Mouse (Mus musculus) urinary bladder, postnatal 25 days (tissue): Measurements from ENCODE around the gene Ang.

ENCODE experiments used
- DNase-seq: peaks from one replicate; pipeline ENCODE4 v3.0.0; 2022; ENCODE audit warnings: low spot score

Gene Ang

DNA sequence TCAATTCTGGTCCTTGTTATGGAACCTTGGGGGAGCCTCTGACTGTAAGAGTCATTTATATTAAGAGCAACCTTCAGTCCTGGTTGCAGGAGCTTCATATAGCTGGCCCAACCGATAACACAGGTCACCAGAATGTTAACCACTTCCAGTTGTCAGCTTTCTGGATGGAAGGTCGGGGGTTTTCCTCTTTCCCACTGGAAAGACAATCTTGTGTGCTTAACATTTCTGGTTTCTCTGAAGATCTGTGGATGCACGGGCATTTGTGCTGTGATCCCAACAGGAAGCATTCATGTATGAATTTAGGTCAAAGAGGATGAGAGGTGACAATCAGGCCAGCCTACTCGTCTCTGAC is 38.6 kb downstream of the Ang start:
- no peak for DNase-seq

DNA sequence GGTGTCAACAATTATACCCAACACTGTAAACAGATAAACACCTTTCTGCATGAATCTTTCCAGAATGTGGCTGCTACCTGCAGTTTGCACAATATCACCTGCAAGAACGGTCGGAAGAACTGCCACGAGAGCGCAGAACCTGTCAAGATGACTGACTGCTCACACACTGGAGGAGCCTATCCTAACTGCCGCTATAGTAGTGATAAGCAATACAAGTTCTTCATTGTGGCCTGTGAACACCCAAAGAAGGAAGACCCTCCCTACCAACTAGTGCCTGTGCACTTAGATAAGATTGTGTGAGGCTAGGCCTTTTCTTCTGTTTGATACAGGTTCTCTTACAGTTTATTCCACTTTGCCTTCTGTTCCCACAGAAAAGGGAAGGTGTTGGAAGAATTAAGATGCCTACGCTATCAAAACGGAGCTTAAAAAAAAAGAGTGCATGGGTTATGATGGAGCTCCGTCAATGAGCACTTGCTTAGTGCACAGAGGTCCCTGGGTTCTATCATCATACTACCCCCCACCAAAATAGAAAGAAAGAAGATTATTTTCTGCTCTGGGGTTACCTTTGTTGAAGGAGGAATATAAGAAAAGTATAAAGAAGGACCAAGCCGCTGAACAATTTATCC is 39.5 kb downstream of the Ang start:
- DNase-seq: no peak

DNA sequence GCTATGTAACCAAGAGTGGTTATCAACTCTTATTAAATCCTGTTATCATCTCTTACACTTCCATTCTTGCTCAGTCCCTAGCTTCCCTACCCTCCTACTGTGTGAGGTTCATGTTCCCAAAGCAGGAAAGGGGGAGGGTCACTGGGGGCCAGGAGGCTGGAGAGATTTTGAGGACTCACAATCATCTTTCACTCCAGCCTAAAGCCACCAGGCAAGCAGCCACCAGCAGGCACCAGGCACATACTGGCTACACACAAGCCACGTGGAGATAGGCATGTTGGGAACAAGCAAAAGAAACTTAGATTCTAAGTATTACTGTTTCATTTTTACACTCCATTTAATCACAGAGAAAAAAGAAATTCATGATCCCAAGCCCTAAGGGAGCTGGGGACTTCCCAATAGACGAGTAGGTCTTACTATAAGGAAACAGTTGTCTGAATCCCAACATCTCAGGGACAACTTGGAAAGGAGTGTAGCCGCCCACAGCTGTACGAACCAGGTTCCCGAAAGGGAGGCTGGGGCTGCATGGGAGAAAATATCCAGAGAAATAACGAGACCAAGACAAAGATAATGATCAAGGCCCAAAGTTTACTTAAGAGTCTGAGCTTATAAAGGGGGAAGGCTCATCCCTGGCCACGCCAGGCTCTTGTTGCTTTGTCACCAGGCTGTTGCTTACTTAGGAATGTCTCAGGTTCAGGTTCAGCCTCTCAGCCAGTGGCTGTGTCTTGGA is 40.3 kb downstream of the Ang start:
- no peak for DNase-seq

DNA sequence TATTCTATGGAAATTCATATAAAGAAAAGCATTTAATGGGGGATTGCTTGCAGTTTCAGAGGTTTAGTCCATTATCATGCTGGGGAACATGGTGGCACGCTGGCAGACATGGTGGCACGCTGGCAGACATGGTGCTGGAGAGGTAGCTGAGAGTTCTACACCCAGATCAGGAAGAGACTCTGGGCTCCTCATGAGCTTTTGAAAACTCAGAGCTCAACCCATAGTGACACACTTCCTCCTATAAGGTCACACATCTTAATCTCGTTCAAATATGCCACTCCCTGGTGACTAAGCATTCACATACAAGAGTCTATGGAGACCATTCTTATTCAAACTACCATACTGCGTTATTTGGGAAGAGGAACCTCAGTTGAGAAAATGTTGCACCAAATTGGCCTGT is 41.4 kb downstream of the Ang start:
- no peak for DNase-seq

DNA sequence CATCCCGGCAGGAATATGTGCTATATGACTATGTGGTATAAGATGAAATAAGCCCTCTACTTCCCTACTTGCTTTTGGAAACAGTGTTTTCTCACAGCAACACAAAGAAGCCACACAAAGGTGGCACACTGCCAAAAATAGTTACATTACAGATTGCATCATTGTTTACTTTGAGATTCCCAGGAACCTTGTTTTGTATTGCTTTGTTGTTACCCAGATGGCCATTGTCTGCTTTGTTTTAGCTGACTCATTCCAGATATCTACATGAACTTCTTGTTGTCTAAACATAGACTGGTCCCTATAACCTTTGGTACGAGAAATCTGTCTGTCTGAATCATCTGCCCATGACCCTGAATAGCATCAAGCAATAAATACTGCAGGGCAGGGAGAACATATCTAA is 49.4 kb downstream of the Ang start:
- DNase-seq: no peak

DNA sequence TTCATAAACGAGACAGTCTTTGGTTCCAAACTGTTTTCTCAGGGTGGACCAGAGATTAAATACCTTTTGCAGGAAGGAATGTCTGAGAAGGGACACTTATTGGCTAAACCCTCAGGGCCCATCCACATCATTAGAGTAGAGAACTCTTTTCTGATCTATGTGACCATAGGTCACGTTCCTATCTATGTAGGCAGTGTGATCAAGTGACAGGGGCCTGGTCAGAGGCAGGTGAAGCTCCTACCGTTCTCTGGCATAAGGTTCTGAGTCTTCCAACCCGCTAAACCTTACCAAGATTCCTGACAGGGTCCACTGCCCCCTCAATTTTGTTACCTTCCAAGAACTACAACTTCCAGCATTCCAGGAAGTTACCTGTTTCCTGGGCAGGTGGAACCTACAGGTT is 51.2 kb downstream of the Ang start:
- no peak for DNase-seq

DNA sequence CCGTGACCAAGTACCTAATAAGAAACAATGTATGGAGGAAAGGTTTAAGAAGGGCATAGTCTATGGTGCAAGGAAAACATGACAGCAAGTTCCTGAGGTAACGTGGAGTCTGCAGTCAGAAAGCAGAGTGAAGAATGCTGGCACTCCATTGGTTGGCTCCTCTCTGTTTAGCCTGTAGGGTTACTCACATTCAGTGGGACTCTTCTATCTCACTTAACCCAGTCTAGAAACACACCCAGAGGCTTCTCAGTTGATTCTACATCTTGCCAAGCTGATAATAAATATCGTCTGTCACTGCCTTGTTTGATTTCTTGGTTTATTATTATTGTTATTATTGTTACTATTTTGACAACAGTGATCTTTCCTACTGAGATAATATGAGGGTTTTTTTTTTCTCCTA is 51.6 kb downstream of the Ang start:
- DNase-seq: no peak

DNA sequence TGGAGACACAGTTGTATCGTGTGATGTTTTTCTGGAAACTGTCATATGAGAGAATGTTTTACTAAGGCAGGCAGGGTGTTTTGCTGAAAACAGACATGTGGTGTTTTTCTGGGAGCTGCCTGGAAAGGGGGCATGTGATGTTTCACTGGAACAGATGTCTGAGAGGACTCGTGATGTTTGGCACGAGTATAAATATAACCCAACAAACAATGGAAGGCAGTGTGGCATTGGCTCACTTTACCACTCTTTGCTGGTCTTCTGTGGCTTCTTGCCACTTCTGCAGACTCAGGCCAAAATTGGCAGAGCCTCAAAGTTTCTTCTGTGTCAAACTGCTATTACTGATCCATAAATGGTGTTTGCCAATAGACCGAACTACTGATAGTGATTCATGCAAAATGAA is 52.3 kb downstream of the Ang start:
- no peak for DNase-seq

DNA sequence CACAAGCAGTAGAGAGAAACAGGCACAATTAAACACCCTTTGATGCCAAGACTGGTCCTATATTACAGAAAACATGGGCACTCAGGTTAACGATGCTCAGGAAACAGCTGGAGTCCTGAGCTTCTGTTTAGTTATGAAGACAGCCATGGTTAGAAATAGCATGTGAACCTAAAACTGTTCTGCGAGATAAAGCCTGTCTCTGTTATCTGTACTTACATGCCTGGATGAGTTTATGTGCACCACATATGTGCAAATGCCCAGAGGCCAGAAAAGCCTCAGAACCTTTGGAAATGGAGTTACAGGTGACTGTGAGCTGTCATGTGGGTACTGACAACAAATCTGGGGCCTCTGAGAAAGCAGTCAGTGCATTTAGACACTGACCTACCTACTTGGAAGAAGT is 53.0 kb downstream of the Ang start:
- DNase-seq: no peak

DNA sequence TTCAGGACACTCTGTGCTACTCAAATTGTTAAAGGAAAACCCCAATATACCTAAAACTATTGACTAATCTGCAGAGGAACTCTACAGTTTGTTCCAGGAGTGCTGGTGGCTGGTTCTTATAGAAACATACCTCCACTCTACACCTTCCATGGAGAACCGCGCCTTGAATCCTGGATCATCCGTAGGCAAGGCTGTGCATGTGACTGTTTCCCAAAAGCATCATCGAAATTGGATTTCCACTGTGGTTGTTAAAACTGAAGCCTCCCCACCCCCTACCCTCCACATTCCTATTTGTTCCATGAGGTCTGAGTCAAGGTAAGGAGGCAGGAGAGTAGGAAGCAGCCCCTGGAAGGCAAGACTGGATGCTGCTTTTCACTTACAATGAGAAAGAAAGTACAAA is 53.5 kb downstream of the Ang start:
- no peak for DNase-seq

DNA sequence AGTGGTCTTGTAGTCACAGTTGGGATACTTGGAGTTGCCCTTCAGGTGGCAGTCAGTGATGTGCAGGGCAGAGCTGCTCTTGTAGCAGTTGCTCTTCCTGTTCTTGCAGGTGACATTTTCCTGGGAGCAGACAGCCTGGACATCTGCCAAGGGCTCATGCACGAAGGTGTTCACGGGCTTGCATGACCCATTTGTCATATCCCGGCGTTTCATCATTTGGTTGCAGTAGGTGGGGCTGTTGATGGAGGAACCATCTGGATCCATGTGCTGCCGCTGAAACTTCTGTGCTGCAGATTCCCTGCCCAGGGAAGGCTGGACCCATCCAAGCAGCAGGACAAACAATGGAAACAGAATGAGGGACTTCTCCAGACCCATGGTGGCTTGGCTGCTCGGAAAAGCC is 54.6 kb downstream of the Ang start:
- no peak for DNase-seq

DNA sequence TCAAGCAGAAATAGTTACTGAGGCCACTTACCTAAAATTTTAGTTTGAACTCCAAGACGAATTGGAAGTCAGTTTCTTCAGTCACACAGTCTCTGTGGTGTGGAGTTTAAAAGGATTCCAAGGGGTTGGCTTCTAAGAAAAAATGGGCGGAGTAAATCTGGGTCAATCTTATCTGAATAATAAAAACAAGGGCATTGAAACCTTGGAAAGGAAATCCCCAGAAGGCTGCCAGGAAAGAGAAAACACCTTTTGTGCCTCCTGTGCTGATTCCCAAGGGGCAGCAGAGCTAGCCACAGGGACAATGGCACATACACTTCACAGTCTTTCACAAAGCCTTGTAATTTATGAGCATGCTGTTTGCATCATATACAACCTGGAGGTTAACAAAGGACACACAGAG is 55.7 kb downstream of the Ang start, which contains the start of gene Rnase1:
Gene Rnase1, minus strand, starts transcription at position 101 of the 400 bp plus-strand sequence.
- DNase-seq: no peak

DNA sequence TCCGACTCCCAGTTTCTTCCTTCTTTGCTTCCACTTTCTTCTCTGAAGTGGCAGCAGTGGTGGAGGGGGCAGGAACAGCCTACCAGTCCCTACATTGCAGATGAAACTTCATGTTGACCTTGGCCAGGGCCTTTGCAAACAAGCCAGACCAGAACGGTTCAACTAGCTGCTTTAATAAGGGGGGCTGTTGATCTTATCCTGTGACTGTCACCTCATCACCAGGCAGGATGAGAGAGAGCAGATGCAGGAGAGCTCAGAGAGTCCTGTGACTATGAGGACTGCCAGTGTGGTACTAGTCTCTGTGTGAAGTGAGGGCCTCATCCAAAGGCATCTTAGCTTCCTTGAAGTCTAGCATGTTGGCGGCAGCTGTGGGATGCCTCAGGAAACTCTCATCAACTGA is 57.1 kb downstream of the Ang start:
- no peak for DNase-seq

DNA sequence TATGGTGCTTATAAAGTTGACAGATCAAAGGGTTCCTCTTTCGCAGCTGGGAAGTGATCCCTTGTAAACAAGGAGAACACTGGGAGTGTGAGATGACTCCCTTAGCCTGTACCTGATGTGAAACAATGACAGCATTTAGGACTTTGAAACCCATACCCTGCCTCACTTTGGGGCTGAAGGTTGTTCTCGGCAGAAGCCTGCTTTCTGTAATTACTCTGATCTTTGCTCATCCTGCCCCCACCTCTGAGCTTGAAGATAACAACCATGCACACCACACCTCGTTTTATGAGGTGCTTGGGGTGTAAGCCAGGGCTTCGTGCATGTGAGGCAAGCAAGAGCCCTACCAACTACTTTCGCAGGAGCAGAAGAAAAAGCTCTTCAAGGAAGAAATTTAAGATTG is 58.2 kb downstream of the Ang start:
- no peak for DNase-seq

DNA sequence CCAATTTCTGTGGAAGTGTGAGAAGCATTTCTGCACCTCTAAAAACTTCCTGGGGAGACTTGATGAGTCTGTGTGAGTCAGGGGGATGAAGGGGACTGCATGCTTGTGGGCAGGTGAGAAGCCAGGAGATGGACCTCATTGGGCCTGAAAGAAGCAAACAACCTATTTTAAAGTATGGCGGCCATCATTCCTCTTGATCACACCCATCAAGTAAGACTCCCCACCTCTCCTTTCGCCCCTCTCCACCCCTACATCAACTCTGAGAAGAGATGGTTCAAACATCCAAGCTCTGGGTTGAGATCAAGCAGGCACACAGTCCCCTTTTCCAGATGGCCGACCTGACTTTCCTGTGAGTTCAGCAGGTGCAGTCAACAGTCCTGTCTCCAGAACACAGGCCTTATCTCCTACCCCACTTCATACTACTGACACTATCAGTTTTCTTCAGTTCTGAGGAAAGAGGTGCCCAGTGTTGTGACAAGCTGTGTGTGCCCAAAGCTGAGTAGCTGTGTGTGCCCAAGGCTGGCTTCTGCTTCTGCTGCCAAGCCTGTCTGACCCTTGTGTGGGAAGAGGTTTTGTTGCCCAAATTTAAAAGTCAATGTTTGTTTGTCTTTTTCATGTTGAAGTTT is 59.4 kb downstream of the Ang start:
- no peak for DNase-seq
